Mouse (Mus musculus) embryonic facial prominence, embryonic 12.5 days (tissue): ENCODE results near the gene Wdr45. TPM values are rescaled to one million over a fixed set of nuclear protein-coding genes. Genes with fewer than 3 reads are reported as not detected.
"Not testable (repeated sequence)": the region's sequence is repeated elsewhere in the genome, so short reads cannot be mapped to it uniquely, and the experiment has no call there.

Experiments used
- ATAC-seq: fragments of 200-750 bp; cut with Nextera tagmentation; 2 replicates; pipeline ENCODE4 v1.8.0; 2017; ENCODE audit not compliant: insufficient number of reproducible peaks, insufficient read depth, low FRiP score, low TSS enrichment
- H3K27ac ChIP-seq: fragments of 300-500 bp; sonication (generic); 2 replicates; pipeline ENCODE4 v1.5.1; 2016; ENCODE audit warnings: mild to moderate bottlenecking
- H3K27me3 ChIP-seq: fragments of 300-500 bp; sonication (generic); 2 replicates; pipeline ENCODE4 v1.6.1; 2016; ENCODE audit warnings: mild to moderate bottlenecking, moderate library complexity
- H3K36me3 ChIP-seq: fragments of 300-500 bp; sonication (generic); 2 replicates; pipeline ENCODE4 v1.6.1; 2016; ENCODE audit warnings: mild to moderate bottlenecking
- H3K4me1 ChIP-seq: fragments of 300-500 bp; sonication (generic); 2 replicates; pipeline ENCODE4 v1.6.1; 2016
- H3K4me2 ChIP-seq: fragments of 300-500 bp; sonication (generic); replicated peaks from 2 replicates; pipeline ENCODE4 v1.6.1; 2016; ENCODE audit warnings: mild to moderate bottlenecking, moderate library complexity
- H3K4me3 ChIP-seq: fragments of 300-500 bp; sonication (generic); 2 replicates; pipeline ENCODE4 v1.5.1; 2016; ENCODE audit warnings: mild to moderate bottlenecking
- H3K9ac ChIP-seq: fragments of 300-500 bp; sonication (generic); 2 replicates; pipeline ENCODE4 v1.6.1; 2016; ENCODE audit warnings: mild to moderate bottlenecking, moderate library complexity
- H3K9me3 ChIP-seq: fragments of 300-500 bp; sonication (generic); 2 replicates; pipeline ENCODE4 v1.6.1; 2016; ENCODE audit warnings: mild to moderate bottlenecking, moderate library complexity
- WGBS: fragments of 180-500 bp; shearing (Covaris S2); methylation state at CpG from one replicate; pipeline ENCODE4 v1.1.7; 2016; 5-methylcytosine and 5-hydroxymethylcytosine counted together
- polyA plus RNA-seq: library from polyadenylated mRNA; unstranded; fragments of >200 nt; fragmentation: Nextera tagmentation; extraction: Ambion mirVana; gene quantifications from 2 replicates; pipeline ENCODE4 v1.2.1, GENCODE M21; 2016

Gene Wdr45
- 32.3 and 33.0 TPM in 2 replicates for polyA plus RNA-seq

DNA sequence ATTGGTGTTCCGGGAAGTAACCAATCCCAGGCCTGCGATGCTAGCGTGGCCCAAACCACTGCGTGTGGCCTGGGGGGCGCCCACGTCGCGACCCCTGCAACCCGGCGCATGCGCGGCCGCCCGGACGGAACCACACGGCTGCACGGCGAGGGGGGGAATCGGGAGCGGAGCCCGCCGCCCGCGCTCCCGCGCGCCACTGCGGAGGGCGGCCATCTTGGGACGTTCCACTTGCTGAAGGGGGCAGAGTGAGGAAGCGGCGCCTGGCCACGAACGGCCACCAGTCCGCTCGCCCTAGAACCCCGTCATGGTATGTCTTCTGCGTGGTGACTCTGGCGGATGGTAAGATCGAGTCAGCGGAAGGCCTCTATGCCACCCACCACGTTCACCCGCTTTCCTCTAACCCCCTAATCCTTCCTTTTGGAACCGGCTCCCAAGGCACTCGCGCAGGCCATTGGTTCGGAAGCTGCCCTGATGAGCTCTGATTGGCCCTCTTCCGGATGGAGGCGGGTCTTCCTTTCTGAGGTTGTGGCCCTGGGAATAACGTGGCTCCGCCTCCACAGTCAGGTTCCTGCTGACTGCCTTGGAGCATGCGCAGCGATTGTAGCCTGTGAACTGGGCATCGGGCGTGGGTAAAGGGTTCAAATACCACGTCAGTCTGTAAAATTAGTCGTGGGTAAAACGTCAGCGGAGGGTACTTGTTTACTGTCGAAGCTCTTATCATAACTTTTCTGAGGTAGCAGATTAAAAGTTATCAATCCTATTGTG is at the start of gene Wdr45:
Gene Wdr45 (plus strand): TSS at position 199 of the 765 bp plus-strand sequence.
- H3K27ac ChIP-seq, H3K9ac ChIP-seq, H3K9me3 ChIP-seq, H3K27me3 ChIP-seq, H3K36me3 ChIP-seq, H3K4me1 ChIP-seq: not testable (repeated sequence)
- Histone ChIP-seq H3K4me2 (peak within 1 kb of the TSS; percentile 36), H3K4me3 (peak within 1 kb of the TSS; percentile 29)
- 13% methylated on average over 38 of the region's 60 CpGs for WGBS
- ATAC-seq: peak; percentile 94

DNA sequence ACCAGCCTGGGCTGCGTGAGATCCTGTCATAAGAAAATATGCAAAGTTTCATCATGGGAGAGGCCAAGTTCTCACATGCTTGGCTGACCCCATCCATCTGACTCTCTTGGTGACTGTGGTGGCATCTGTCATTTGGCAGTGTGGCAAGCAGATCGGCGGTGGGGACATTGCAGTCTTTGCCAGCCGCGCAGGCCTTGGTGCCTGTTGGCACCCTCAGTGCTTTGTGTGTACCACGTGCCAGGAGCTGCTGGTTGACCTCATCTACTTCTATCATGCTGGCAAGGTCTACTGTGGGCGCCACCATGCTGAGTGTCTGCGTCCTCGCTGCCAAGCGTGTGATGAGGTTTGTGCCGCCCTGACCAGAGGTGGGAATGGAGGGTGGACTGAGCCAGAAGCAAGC is 49.3 kb upstream of the Wdr45 start:
- Histone ChIP-seq H3K9me3 (no peaks in the 10 kb centered on the region), H3K4me2 (no peak overlapping the region), H3K27ac (no peak overlapping the region), H3K36me3 (no peaks in the 10 kb centered on the region), H3K4me1 (no peaks in the 10 kb centered on the region), H3K4me3 (no peak overlapping the region), H3K27me3 (no peaks in the 10 kb centered on the region), H3K9ac (no peak overlapping the region)
- ATAC-seq: no peak
- WGBS: 86% methylated on average over 11 of the region's 11 CpGs

DNA sequence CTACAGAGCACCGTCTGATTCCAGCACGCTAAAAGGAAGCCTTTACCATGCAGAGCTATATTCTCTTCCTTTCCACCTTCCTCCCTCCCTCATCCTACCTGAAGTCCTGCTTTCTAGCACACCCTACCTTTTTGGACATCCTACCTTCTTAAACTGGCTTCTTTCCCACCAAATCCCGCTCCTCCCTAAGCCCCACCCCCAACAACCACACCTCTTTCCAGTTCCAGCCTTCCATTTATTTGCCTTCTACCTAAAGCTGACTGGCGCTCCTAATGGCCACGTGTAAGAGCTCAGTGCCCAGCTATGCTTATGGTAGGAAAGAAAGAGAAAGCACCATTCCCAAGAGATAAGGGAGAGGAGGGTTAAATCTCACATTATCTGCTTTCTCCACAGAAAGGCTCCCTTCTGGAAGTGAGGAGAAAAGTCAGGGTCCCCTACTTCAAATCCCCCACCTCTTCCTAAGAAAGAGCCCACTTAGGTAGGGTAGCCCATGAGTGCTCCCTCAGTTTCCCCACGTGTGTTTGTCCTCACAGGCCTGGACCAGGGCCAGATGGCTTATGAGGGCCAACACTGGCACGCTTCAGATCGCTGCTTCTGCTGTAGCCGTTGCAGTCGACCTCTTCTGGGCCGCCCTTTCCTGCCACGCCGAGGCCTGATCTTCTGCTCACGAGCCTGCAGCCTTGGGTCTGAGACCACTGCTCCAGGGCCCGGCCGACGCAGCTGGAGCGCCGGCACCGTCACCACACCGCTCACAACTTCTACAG is 48.2 kb upstream of the Wdr45 start:
- no peak overlapping the region for H3K4me2 ChIP-seq
- 74% methylated on average over 21 of the region's 21 CpGs for WGBS
- H3K27me3 ChIP-seq: no peaks in the 10 kb centered on the region
- H3K9ac ChIP-seq: no peak overlapping the region
- no peak for ATAC-seq
- H3K4me1 ChIP-seq: no peaks in the 10 kb centered on the region
- H3K27ac ChIP-seq: no peak overlapping the region
- no peak overlapping the region for H3K4me3 ChIP-seq
- H3K36me3 ChIP-seq: no peaks in the 10 kb centered on the region
- no peaks in the 10 kb centered on the region for H3K9me3 ChIP-seq

DNA sequence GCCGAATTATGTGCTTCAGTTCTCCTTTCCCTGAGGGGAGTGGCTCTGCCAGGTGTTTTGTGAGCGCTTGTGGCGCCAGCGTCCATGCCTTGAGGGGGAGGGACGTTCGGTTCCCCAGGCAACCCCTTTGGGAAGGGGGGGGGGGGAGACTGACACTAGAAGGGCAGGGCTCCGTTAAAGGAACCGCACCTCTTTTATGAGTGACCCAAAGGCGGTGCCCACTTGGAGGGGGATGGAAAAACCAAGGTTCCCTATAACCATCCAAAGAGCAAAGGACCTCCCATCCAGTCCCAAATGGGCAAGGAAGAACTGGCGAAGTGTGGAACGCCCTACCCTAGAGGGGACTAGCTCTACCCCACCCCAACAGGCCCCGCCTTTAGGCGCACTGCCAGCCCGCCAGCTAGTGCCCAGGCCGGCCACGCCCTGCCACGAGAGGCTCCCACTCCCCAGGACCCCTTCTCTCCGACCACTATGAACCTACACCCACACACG is 43.7 kb upstream of the Wdr45 start:
- Histone ChIP-seq H3K4me3 (peak overlapping the region; percentile 46), H3K4me1 (no peaks in the 10 kb centered on the region), H3K9me3 (no peaks in the 10 kb centered on the region), H3K27me3 (no peaks in the 10 kb centered on the region), H3K9ac (peak overlapping the region; percentile 53; the same call in 1 of the 2 replicates), H3K4me2 (peak overlapping the region; percentile 48), H3K27ac (0 out of 2 replicates have a peak overlapping the region, but pooled peaks have one; percentile 50), H3K36me3 (no peaks in the 10 kb centered on the region)
- ATAC-seq: peak; percentile 55
- 30% methylated on average over 19 of the region's 19 CpGs for WGBS

DNA sequence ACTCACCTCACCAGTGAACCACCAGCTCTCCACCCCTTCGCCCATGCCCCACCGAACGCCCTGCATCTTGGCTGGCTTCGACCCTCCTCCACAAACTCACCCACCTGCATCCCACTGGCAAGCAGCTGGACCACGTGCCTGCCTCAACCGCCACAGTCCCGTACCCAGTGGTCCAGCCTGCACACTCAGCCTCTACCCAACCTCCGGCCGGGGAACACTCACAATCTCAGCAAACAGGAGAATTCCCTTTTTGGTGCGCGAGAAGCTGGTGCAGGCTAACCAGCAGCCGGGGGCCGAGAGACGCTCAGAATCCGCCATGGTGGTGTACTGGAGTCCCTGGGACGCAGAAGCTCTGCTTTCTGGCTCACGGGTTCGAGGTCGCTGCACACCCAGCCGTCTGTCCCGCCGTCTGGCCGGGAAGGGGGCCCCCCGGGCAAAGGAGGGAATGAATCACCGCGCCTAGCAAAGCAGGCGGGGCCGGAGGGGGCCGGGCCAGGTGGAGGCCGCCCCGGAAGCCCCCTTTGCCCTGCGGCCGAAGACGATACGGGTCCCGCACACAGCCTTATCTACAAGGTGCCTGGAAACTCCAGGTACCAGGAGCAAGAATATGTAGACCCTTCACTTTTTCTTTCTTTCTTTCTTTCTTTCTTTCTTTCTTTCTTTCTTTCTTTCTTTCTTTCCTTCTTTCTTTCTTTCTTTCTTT is 43.1 kb upstream of the Wdr45 start, which contains the start of gene Plp2:
Gene Plp2 (minus strand): TSS at position 470 of the 703 bp plus-strand sequence.
- ATAC-seq: no peak
- H3K4me2 ChIP-seq: peak within 1 kb of the TSS; percentile 48
- H3K4me1 ChIP-seq: no peaks in the 10 kb centered on the region
- peak within 1 kb of the TSS; percentile 50; the same call in 1 of the 2 replicates for H3K27ac ChIP-seq
- H3K36me3 ChIP-seq: no peaks in the 10 kb centered on the region
- WGBS: 21% methylated on average over 36 of the region's 36 CpGs
- H3K4me3 ChIP-seq: peak within 1 kb of the TSS; percentile 46
- H3K27me3 ChIP-seq: no peaks in the 10 kb centered on the region
- peak within 1 kb of the TSS; percentile 53 for H3K9ac ChIP-seq
- H3K9me3 ChIP-seq: no peaks in the 10 kb centered on the region

DNA sequence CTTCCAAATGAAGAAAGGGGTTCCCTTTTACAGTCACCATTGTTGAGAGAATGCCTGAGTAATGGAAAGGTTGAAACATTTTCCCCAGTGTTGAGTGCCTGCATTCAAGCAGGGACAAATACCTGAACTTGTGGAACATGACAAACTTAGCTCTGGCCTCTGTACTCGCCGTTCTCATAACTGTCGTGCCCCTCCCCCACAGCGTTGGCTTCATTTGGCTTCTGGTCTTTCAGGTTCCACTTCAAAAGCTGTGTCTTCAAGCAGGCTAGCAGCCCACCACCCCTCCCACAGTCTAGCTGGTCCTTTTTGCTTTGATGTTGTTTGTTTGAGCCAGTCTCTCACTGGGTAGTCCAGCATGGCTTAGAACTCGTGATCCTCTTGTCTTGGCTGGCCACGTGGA is 41.4 kb upstream of the Wdr45 start:
- Histone ChIP-seq H3K4me3 (no peak overlapping the region), H3K4me1 (no peaks in the 10 kb centered on the region), H3K36me3 (no peaks in the 10 kb centered on the region), H3K27ac (no peak overlapping the region), H3K4me2 (no peak overlapping the region), H3K9ac (no peak overlapping the region), H3K27me3 (no peaks in the 10 kb centered on the region), H3K9me3 (no peaks in the 10 kb centered on the region)
- no peak for ATAC-seq
- WGBS: 50% methylated on average over 6 of the region's 6 CpGs

DNA sequence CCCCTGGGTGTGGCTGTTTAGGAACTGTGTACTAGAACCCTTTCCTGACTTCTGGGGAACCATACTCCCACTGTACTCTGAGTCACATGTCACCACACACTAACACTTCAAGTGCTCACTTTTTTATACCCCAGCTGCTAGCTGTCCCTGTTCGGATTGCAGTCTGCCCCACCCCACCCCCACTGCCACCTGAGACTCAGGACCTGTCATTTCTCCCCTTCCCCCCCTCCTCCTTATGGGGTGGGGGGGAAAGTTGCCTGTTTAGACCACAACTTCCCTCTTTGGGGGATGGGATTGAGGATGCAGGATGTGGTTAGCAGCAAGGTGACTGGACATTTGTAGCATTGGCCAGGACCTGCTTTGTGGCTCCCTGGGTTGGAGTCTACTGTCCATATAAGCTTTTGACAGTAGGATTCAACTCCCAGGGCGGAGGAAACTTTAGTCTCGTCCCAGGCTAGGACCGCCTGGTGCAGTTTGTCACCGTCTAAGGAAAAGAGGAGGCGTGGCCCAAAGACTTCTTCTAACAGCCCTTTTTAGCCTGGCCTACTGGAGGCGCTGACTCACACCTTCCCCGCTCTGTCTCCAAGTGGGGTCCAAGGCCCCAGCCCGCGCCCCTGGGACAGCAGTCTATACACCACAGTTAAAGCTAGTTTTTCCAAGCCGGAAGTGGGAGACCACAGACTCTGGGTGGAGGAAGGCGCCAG is 40.4 kb upstream of the Wdr45 start:
- peak overlapping the region; percentile 42; the same call in 1 of the 2 replicates for H3K4me2 ChIP-seq
- no peaks in the 10 kb centered on the region for H3K36me3 ChIP-seq
- H3K27ac ChIP-seq: no peak overlapping the region
- no peaks in the 10 kb centered on the region for H3K27me3 ChIP-seq
- H3K9ac ChIP-seq: no peak overlapping the region
- H3K4me3 ChIP-seq: no peak overlapping the region
- 34% methylated on average over 12 of the region's 12 CpGs for WGBS
- no peaks in the 10 kb centered on the region for H3K9me3 ChIP-seq
- H3K4me1 ChIP-seq: no peaks in the 10 kb centered on the region
- no peak for ATAC-seq

DNA sequence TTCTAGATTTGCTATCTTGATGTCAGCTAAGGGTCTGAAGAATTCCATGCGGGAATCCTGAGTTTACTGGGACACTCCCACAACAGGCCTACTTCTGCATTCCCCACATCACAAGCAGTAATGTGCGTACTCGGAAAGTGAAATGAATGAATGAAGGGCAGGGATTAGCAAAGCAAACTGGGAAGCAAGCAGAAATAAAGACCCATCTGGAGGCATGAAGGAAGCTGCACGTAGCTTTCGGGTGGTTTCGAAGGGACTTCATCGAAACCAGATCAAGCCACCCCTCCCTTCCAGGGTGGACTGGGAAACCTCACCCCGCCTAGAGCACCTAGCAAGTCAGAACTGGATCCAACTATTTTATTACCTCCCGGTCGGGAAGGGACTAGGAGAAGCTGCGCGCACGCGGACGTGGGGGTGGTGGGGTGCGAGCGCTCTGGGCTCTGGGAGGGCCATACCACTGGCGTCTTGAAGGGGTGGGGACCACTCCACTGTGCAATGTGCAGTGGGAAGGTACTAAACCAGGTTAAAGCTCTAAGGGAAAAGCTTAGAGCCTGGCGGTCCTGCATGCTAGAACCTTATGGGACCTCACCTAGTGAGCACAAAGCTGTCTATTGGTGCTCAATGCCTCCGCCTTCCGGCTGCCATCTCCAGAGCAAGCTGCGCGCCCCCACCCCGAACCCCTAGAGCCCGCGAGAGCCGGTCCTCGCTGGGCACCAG is 39.7 kb upstream of the Wdr45 start:
- WGBS: 34% methylated on average over 28 of the region's 28 CpGs
- Histone ChIP-seq H3K9me3 (no peaks in the 10 kb centered on the region), H3K4me2 (peak overlapping the region; percentile 42), H3K9ac (no peak overlapping the region), H3K4me3 (peak overlapping the region; percentile 21; the same call in 1 of the 2 replicates), H3K27me3 (no peaks in the 10 kb centered on the region), H3K27ac (peak overlapping the region; percentile 41; the same call in 1 of the 2 replicates), H3K4me1 (no peaks in the 10 kb centered on the region), H3K36me3 (no peaks in the 10 kb centered on the region)
- ATAC-seq: 0 out of 2 replicates have a peak, but pooled peaks have one; percentile 19

DNA sequence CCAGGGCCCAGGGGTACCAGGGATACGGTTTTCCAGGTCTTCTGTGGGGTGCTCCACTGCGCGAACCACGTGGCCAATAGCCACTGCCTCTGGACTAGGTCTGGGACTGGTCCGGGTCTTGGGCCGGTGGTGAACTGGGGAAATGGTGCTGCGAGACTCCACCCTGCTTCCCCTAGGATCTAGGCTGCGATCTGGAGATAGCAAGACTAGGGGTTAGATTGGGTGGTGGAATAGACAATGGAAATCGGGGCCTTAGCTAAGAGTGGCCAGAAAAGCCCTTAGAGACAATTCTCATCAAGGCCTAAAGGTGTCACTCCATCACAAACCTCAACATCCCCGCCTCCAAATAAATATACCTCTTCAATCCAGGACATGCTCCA is 39.1 kb upstream of the Wdr45 start:
- no peaks in the 10 kb centered on the region for H3K36me3 ChIP-seq
- WGBS: 33% methylated on average over 10 of the region's 10 CpGs
- H3K27me3 ChIP-seq: no peaks in the 10 kb centered on the region
- no peak for ATAC-seq
- peak overlapping the region; percentile 42 for H3K4me2 ChIP-seq
- no peaks in the 10 kb centered on the region for H3K9me3 ChIP-seq
- H3K9ac ChIP-seq: no peak overlapping the region
- H3K4me1 ChIP-seq: no peaks in the 10 kb centered on the region
- peak overlapping the region; percentile 21; the same call in 1 of the 2 replicates for H3K4me3 ChIP-seq
- no peak overlapping the region for H3K27ac ChIP-seq

DNA sequence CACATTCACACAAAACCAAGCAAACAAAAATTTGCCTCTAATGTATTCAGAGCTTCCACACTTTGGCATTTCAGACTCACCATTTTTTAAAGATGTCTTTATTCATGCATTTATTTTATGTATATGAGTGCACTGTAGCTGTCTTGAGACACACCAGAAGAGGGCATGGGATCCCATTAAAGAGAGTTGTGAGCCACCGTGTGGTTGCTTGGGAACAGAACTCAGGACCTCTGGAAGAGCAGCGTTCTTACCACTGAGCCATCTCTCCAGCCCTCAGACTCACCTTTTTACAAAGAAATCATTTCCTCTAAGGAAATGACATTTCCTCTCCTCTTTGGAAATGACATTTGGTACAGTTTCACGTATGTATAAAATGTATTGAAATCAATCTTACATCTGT is 35.1 kb upstream of the Wdr45 start:
- Histone ChIP-seq H3K9me3 (no peaks in the 10 kb centered on the region), H3K4me3 (no peak overlapping the region), H3K9ac (no peak overlapping the region), H3K36me3 (no peaks in the 10 kb centered on the region), H3K27me3 (no peaks in the 10 kb centered on the region), H3K4me1 (no peaks in the 10 kb centered on the region), H3K4me2 (no peak overlapping the region), H3K27ac (no peak overlapping the region)
- 46% methylated on average over 3 of the region's 3 CpGs for WGBS
- no peak for ATAC-seq
